Mouse (Mus musculus) kidney, embryonic 14.5 days (tissue): ENCODE measurements around the gene Sparc. TPM values are rescaled to one million over a fixed set of nuclear protein-coding genes. Genes with fewer than 3 reads are reported as not detected.

Experiments used
- ATAC-seq: fragments of 200-750 bp; cut with Nextera tagmentation; 2 replicates; pipeline ENCODE4 v1.8.0; 2017; ENCODE audit warnings: moderate number of reproducible peaks, mild to moderate bottlenecking, moderate TSS enrichment, moderate library complexity; ENCODE audit not compliant: low FRiP score, low TSS enrichment
- H3K27ac ChIP-seq: fragments of 300-500 bp; sonication (generic); 2 replicates; pipeline ENCODE4 v1.5.1; 2014; ENCODE audit warnings: low read depth, mild to moderate bottlenecking, low read length, moderate library complexity, mixed read lengths
- H3K27me3 ChIP-seq: fragments of 300-500 bp; sonication (generic); 2 replicates; pipeline ENCODE4 v1.6.1; 2014; ENCODE audit warnings: mild to moderate bottlenecking, low read length; ENCODE audit not compliant: control insufficient read depth, insufficient read depth
- H3K36me3 ChIP-seq: fragments of 300-500 bp; sonication (generic); 2 replicates; pipeline ENCODE4 v1.6.1; 2014; ENCODE audit warnings: low read length, mixed read lengths; ENCODE audit not compliant: control insufficient read depth, insufficient read depth
- H3K4me1 ChIP-seq: fragments of 300-500 bp; sonication (generic); 2 replicates; pipeline ENCODE4 v1.6.1; 2014; ENCODE audit warnings: low read length, mixed read lengths; ENCODE audit not compliant: control insufficient read depth, insufficient read depth
- H3K4me2 ChIP-seq: fragments of 300-500 bp; sonication (generic); replicated peaks from 2 replicates; pipeline ENCODE4 v1.6.1; 2014; ENCODE audit warnings: low read depth, mild to moderate bottlenecking, low read length
- H3K4me3 ChIP-seq: fragments of 300-500 bp; sonication (generic); 2 replicates; pipeline ENCODE4 v1.5.1; 2014; ENCODE audit warnings: mild to moderate bottlenecking, low read length
- H3K9ac ChIP-seq: fragments of 300-500 bp; sonication (generic); 2 replicates; pipeline ENCODE4 v1.6.1; 2014; ENCODE audit warnings: low read depth, mild to moderate bottlenecking, low read length, moderate library complexity
- H3K9me3 ChIP-seq: fragments of 300-500 bp; sonication (generic); 2 replicates; pipeline ENCODE4 v1.6.1; 2016; ENCODE audit warnings: low read length; ENCODE audit not compliant: control insufficient read depth
- WGBS: fragments of 180-500 bp; shearing (Covaris S2); extraction: QIAGEN DNeasy Blood & Tissue Kit; methylation state at CpG from one replicate; pipeline ENCODE4 v1.1.7; 2014; 5-methylcytosine and 5-hydroxymethylcytosine counted together
- polyA plus RNA-seq: library from polyadenylated mRNA; unstranded; fragments of >200 nt; fragmentation: Nextera tagmentation; extraction: Ambion mirVana; gene quantifications from 2 replicates; pipeline ENCODE4 v1.2.1, GENCODE M21; 2014

Sparc gene
- polyA plus RNA-seq, 1 experiment from 2014 or later, result 919 TPM

DNA sequence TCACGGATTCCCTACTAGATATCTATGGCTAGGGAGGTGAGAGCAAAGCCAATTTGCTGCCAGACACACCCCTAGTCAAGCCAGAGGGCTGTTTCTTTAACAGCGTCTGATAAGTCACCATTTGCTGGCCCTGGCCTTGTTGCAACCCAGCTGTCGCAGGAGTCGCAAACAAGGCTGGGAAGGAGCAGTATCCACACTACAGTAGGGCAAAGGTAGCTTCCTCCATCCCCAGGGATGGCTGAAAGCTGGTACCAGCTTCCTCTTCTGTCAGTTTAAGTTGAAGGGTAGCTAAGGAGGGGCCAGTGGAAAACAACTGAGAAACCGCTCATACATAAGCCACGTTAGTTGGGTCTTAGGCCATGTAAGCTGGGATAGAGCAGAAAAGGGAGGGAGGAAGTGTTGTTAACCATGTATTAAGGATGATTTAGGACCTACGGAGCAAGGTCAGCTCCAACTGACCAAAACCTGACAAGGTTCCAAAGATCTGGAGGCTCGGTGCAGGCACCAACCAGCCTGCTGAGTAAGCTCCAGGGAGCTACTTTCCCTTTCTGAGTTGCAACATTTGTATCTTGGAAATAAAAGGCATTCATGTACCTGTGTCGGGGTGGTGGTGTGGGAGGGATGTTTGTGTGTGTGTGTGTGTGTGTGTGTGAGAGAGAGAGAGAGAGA lies 7.8 kb downstream of the Sparc start:
- Histone ChIP-seq H3K27me3 (no peaks in the 10 kb centered on the region), H3K4me3 (peak overlapping the region; percentile 9; the same call in 1 of the 2 replicates), H3K9ac (no peak overlapping the region), H3K4me2 (peak overlapping the region; percentile 27), H3K9me3 (no peaks in the 10 kb centered on the region), H3K27ac (peak overlapping the region; percentile 84), H3K4me1 (peaks cover 47% of the 10 kb centered on the region), H3K36me3 (peaks cover 20% of the 10 kb centered on the region)
- no peak for ATAC-seq
- WGBS, result 15% methylated on average over 9 of the region's 9 CpGs

DNA sequence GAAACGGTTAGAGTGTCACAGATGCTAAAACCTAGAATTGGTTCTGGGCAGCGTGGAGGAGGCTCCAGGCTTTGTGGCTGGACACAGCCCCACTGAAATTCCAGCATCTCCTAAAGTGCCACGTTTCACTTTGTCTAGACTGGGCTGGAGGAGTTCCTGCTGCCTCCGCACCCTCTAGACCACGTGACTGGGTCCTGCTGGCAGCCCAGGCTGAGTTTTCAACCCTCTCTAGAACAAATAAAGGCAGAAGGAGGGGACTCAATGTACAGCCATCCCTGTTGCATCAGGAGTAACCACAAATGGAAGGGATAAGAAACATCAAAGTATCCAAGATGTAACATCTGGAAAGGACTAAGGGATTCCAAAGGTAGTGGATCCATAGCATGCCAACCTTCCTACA lies 8.7 kb downstream of the Sparc start:
- peaks cover 41% of the 10 kb centered on the region for H3K4me1 ChIP-seq
- H3K4me2 ChIP-seq, result peak overlapping the region; percentile 27; the same call in 1 of the 2 replicates
- no peak overlapping the region for H3K9ac ChIP-seq
- H3K36me3 ChIP-seq, result peaks cover 26% of the 10 kb centered on the region
- H3K27me3 ChIP-seq, result no peaks in the 10 kb centered on the region
- H3K9me3 ChIP-seq, result no peaks in the 10 kb centered on the region
- ATAC-seq, result no peak
- peak overlapping the region; percentile 84; the same call in 1 of the 2 replicates for H3K27ac ChIP-seq
- WGBS, result 27% methylated on average over 5 of the region's 5 CpGs
- H3K4me3 ChIP-seq, result no peak overlapping the region

DNA sequence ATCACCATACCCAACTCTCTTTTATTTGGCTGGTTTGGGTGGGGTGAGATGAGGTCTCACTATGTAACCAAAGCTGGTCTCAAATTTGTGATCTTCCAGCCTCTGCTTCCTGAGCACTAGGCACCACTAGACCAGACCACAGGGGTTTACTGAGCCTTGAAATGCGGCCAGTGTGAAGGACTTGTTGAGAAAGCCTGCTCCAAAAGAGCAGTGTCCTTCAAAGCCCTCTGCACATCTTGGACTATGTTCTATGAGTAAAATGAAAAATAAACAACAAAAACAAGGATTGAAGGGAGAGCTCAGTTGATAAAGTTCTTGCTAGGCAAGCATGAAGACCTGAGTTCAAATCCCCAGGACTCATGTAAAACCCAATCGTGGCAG lies 9.6 kb downstream of the Sparc start:
- 95% methylated on average over 2 of the region's 2 CpGs for WGBS
- Histone ChIP-seq H3K4me1 (peaks cover 38% of the 10 kb centered on the region), H3K36me3 (peaks cover 35% of the 10 kb centered on the region), H3K4me2 (no peak overlapping the region), H3K27me3 (no peaks in the 10 kb centered on the region), H3K9ac (no peak overlapping the region), H3K9me3 (no peaks in the 10 kb centered on the region), H3K4me3 (no peak overlapping the region), H3K27ac (no peak overlapping the region)
- no peak for ATAC-seq

DNA sequence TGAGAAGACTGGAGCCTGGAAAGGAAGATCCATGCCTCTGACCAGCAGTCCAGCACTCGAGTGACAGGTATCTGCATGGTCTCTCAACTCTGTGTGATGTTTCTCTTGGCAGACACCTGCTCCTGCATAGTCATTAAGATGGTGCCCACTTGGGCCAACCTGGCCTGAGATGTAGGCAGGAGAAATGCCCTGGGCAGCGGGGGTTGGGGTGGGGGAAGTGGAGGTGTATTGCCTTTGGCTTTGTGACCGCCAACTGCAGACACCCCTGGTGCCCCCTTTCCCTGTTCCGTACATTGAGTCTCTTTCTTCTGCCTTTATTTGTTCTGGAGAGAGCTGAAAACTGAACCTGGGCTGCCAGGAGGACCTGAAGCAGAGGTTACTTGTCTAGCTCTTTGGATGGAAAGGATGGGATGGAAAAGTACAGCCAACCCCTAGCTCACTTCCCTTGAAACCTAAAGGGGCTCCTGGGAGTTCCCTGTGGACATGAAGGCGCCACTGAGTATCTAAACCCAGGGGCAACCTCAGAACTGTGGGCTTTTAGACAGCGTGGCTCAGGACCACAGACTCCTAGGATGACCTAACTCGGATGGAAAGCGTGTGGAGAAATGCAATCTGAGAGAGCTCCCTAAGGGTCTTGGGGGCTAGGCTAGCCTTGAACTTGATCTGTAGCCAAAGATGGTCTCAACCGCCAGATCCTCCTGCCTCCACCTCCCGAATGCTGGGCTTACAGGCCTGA lies 10.1 kb downstream of the Sparc start:
- Histone ChIP-seq H3K27ac (no peak overlapping the region), H3K27me3 (no peaks in the 10 kb centered on the region), H3K4me2 (no peak overlapping the region), H3K9ac (no peak overlapping the region), H3K9me3 (no peaks in the 10 kb centered on the region), H3K4me3 (no peak overlapping the region), H3K4me1 (peaks cover 38% of the 10 kb centered on the region), H3K36me3 (peaks cover 40% of the 10 kb centered on the region)
- WGBS, result 92% methylated on average over 10 of the region's 10 CpGs
- no peak for ATAC-seq

DNA sequence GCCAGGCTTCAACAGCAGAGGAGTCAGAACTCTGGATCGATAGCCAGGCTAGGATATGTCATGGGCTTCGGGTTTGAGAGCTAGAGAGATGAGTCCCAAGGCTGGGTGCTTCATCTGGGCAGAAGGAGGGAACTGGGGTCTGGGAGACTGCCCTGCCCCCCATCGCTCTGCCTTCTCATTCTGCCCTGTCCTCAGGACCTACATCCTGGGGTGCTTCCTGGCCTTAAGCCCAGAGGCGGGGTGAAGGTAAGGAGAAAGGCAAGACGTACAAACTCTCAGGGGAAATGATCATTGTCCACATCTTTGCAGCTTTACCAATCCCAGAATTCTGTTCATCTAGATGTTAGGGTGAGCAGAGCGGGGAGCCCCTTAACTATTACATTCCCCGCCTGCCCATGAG lies 10.9 kb downstream of the Sparc start:
- no peak overlapping the region for H3K27ac ChIP-seq
- H3K9me3 ChIP-seq, result no peaks in the 10 kb centered on the region
- H3K27me3 ChIP-seq, result no peaks in the 10 kb centered on the region
- no peak overlapping the region for H3K4me3 ChIP-seq
- H3K36me3 ChIP-seq, result peaks cover 46% of the 10 kb centered on the region
- no peak overlapping the region for H3K9ac ChIP-seq
- ATAC-seq, result no peak
- H3K4me2 ChIP-seq, result no peak overlapping the region
- WGBS, result 79% methylated on average over 7 of the region's 7 CpGs
- peaks cover 34% of the 10 kb centered on the region for H3K4me1 ChIP-seq

DNA sequence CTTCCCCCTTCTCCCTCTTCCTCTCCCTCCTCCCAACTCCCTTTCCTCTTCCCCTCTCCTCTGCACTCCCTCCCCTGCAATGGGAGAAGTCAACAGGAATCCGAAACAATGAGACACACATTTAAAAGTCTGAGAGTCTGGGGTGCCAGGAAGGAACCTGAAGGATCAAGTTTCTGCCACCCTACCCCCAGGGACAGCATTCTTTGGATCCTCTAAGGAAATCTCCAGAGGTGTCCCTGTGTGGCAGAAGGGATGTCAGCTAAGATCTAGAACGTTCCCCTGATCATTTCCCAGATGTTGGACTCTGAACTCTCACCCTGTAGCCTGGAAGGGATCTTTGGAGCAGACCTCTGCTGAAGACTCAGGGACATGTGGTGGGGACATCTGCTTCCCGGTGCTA lies 12.5 kb downstream of the Sparc start:
- peak overlapping the region; percentile 61 for H3K27ac ChIP-seq
- no peak overlapping the region for H3K4me2 ChIP-seq
- no peaks in the 10 kb centered on the region for H3K9me3 ChIP-seq
- H3K27me3 ChIP-seq, result no peaks in the 10 kb centered on the region
- H3K4me3 ChIP-seq, result no peak overlapping the region
- H3K4me1 ChIP-seq, result peaks cover 27% of the 10 kb centered on the region
- H3K36me3 ChIP-seq, result peaks cover 58% of the 10 kb centered on the region
- H3K9ac ChIP-seq, result no peak overlapping the region
- no peak for ATAC-seq
- WGBS, result 49% methylated on average over 3 of the region's 3 CpGs

DNA sequence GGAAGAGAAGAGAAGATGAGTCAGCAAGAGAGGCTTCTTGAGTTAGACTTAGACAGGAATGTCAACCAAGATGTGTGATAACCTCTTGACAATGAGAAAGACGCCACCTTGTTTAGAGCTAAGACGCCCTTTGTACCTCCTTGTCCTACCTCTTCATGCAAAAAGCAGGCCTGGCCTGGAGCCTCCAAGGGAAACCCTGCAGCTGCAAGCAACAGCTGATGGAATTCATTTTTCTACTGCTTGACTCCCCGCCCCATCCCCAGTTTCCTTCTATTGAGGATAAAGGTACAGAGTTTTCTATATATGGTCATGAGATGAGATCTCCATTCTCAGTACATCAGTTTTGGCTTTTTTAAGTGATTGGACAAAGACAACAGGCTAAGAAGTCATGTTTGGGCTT lies 13.0 kb downstream of the Sparc start:
- H3K36me3 ChIP-seq, result peaks cover 63% of the 10 kb centered on the region
- no peak overlapping the region for H3K9ac ChIP-seq
- H3K27ac ChIP-seq, result no peak overlapping the region; the same call in 1 of the 2 replicates
- no peak for ATAC-seq
- H3K9me3 ChIP-seq, result no peaks in the 10 kb centered on the region
- peaks cover 24% of the 10 kb centered on the region for H3K4me1 ChIP-seq
- H3K4me3 ChIP-seq, result no peak overlapping the region
- H3K27me3 ChIP-seq, result no peaks in the 10 kb centered on the region
- 83% methylated on average over 3 of the region's 3 CpGs for WGBS
- no peak overlapping the region for H3K4me2 ChIP-seq

DNA sequence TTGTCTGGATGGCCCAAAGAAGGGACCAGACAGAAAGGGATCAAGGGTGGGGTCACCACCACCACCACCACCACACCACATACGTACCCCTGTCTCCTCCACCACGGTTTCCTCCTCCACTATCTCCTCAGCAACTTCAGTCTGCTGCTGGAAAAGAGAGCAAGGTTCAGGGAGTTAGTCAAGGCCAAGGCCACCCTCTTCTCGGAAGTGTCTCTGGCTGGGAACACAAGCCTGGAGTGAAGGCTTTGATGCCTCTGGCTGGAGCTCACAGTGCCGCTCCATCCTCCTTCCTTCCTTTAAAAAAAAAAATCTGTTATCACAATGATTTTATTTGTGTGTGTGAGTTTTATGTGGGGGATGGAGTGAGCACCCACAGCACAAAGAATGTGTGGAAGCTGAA lies 15.8 kb downstream of the Sparc start:
- Histone ChIP-seq H3K9me3 (no peaks in the 10 kb centered on the region), H3K36me3 (peaks cover 77% of the 10 kb centered on the region), H3K4me1 (peaks cover 8% of the 10 kb centered on the region; the same call in 1 of the 2 replicates), H3K9ac (no peak overlapping the region), H3K4me2 (no peak overlapping the region), H3K4me3 (no peak overlapping the region), H3K27me3 (no peaks in the 10 kb centered on the region), H3K27ac (peak overlapping the region; percentile 75; the same call in 1 of the 2 replicates)
- ATAC-seq, result no peak
- WGBS, result 85% methylated on average over 4 of the region's 4 CpGs
